Mouse (Mus musculus) layer of hippocampus, adult 9-10 months (tissue): ENCODE results near the gene Krtap5-2.
"Not testable (repeated sequence)": the region's sequence is repeated elsewhere in the genome, so short reads cannot be mapped to it uniquely, and the experiment has no call there.

Experiments used
- DNase-seq: peaks from one replicate; pipeline ENCODE4 v3.0.0; 2022; ENCODE audit warnings: low spot score

The Krtap5-2 gene

GRCm38 (mm10) chr7:142175905-142176304, at the start of gene Krtap5-2:
TSS of gene Krtap5-2 (minus strand) at chr7:142176005.
- not testable (repeated sequence) for DNase-seq

- DNase-seq: no peak
These were observed 48.7 kb upstream of the Krtap5-2 start for GRCm38 (mm10) chr7:142224518-142224917.

GRCm38 (mm10) chr7:142212136-142212535, 36.3 kb upstream of the Krtap5-2 start:
- not testable (repeated sequence) for DNase-seq

- no peak for DNase-seq
These were observed 35.8 kb upstream of the Krtap5-2 start, which contains the start of gene Gm7579 for GRCm38 (mm10) chr7:142211559-142211958. TSS of gene Gm7579 (plus strand) at chr7:142211859.

GRCm38 (mm10) chr7:142206891-142207290, 31.1 kb upstream of the Krtap5-2 start:
- DNase-seq: not testable (repeated sequence)

- no peak for DNase-seq
These were observed 29.7 kb upstream of the Krtap5-2 start for GRCm38 (mm10) chr7:142205488-142205887.

- DNase-seq: no peak
These were observed 25.3 kb upstream of the Krtap5-2 start, which contains the start of gene Krtap5-3 for GRCm38 (mm10) chr7:142201064-142201463. TSS of gene Krtap5-3 (plus strand) at chr7:142201364.

GRCm38 (mm10) chr7:142198748-142199147, 22.9 kb upstream of the Krtap5-2 start:
- no peak for DNase-seq

- DNase-seq: no peak
These were observed 14.5 kb upstream of the Krtap5-2 start, which contains the start of gene Gm10153 for GRCm38 (mm10) chr7:142190289-142190688. TSS of gene Gm10153 (minus strand) at chr7:142190389.

- DNase-seq: no peak
These were observed 12.4 kb upstream of the Krtap5-2 start for GRCm38 (mm10) chr7:142188156-142188555.

- no peak for DNase-seq
These were observed 5.2 kb upstream of the Krtap5-2 start for GRCm38 (mm10) chr7:142181021-142181420.

- no peak for DNase-seq
These were observed 2.9 kb upstream of the Krtap5-2 start for GRCm38 (mm10) chr7:142178685-142179084.

GRCm38 (mm10) chr7:142169836-142170235, 6.0 kb downstream of the Krtap5-2 start:
- no peak for DNase-seq

- DNase-seq: not testable (repeated sequence)
These were observed 10.2 kb downstream of the Krtap5-2 start, which contains the start of gene Gm4553 for GRCm38 (mm10) chr7:142165639-142166038. TSS of gene Gm4553 (minus strand) at chr7:142165739.

- DNase-seq: no peak
These were observed 16.4 kb downstream of the Krtap5-2 start for GRCm38 (mm10) chr7:142159366-142159765.

GRCm38 (mm10) chr7:142157013-142157412, 18.8 kb downstream of the Krtap5-2 start, which contains the start of gene Gm29735:
TSS of gene Gm29735 (minus strand) at chr7:142157113.
- not testable (repeated sequence) for DNase-seq

GRCm38 (mm10) chr7:142155308-142155707, 20.5 kb downstream of the Krtap5-2 start:
- no peak for DNase-seq

GRCm38 (mm10) chr7:142152191-142152590, 23.6 kb downstream of the Krtap5-2 start:
- DNase-seq: no peak

GRCm38 (mm10) chr7:142148633-142149032, 27.2 kb downstream of the Krtap5-2 start:
- DNase-seq: no peak

GRCm38 (mm10) chr7:142146033-142146432, 29.8 kb downstream of the Krtap5-2 start:
- DNase-seq: peak; percentile 18

GRCm38 (mm10) chr7:142145413-142145940, 30.3 kb downstream of the Krtap5-2 start:
- no peak for DNase-seq

GRCm38 (mm10) chr7:142144507-142144906, 31.3 kb downstream of the Krtap5-2 start, which contains the start of gene Gm45337:
TSS of gene Gm45337 (minus strand) at chr7:142144607.
- no peak for DNase-seq

- not testable (repeated sequence) for DNase-seq
These were observed 32.2 kb downstream of the Krtap5-2 start for GRCm38 (mm10) chr7:142143506-142144010.

GRCm38 (mm10) chr7:142140696-142141095, 35.1 kb downstream of the Krtap5-2 start:
- no peak for DNase-seq
